Mouse (Mus musculus): ENCODE results near the gene Tor1aip1.
"Not testable (repeated sequence)": the region's sequence is repeated elsewhere in the genome, so short reads cannot be mapped to it uniquely, and the experiment has no call there.

Tor1aip1 gene

GRCm38 (mm10) chr1:156035930-156036737 is at the start of gene Tor1aip1:
Tor1aip1 (minus strand) TSS chr1:156036480.
- peak; percentile 97 to 98 for DNase-seq (ENCODE audit: low spot score in 2 of 2)

GRCm38 (mm10) chr1:156085770-156086169 is 49.5 kb upstream of the Tor1aip1 start:
- peak; percentile 55 to 57 for DNase-seq (ENCODE audit: low spot score in 2 of 2)

GRCm38 (mm10) chr1:156084603-156085002 is 48.3 kb upstream of the Tor1aip1 start:
- DNase-seq (ENCODE audit: low spot score in 2 of 2) = no peak

- no peak for DNase-seq (ENCODE audit: low spot score in 2 of 2)
Measured at GRCm38 (mm10) chr1:156077655-156078054, 41.4 kb upstream of the Tor1aip1 start.

GRCm38 (mm10) chr1:156076474-156076873 is 40.2 kb upstream of the Tor1aip1 start:
- no peak for DNase-seq (ENCODE audit: low spot score in 2 of 2)

GRCm38 (mm10) chr1:156074575-156074974 is 38.3 kb upstream of the Tor1aip1 start:
- no peak for DNase-seq (ENCODE audit: low spot score in 2 of 2)

GRCm38 (mm10) chr1:156073169-156073821 is 37.0 kb upstream of the Tor1aip1 start:
- DNase-seq (ENCODE audit: low spot score in 2 of 2) = no peak

- no peak for DNase-seq (ENCODE audit: low spot score in 2 of 2)
Measured at GRCm38 (mm10) chr1:156070106-156070505, 33.8 kb upstream of the Tor1aip1 start.

GRCm38 (mm10) chr1:156066133-156066532 is 29.9 kb upstream of the Tor1aip1 start:
- no peak for DNase-seq (ENCODE audit: low spot score in 2 of 2)

GRCm38 (mm10) chr1:156062193-156062592 is 25.9 kb upstream of the Tor1aip1 start:
- no peak for DNase-seq (ENCODE audit: low spot score in 2 of 2)

- DNase-seq (ENCODE audit: low spot score in 2 of 2) = no peak
Measured at GRCm38 (mm10) chr1:156058207-156058606, 21.9 kb upstream of the Tor1aip1 start.

GRCm38 (mm10) chr1:156046688-156047087 is 10.4 kb upstream of the Tor1aip1 start:
- no peak for DNase-seq (ENCODE audit: low spot score in 2 of 2)

GRCm38 (mm10) chr1:156044211-156044611 is 7.9 kb upstream of the Tor1aip1 start:
- DNase-seq (ENCODE audit: low spot score in 2 of 2) = no peak

- peak; percentile 48 to 54 for DNase-seq (ENCODE audit: low spot score in 2 of 2)
Measured at GRCm38 (mm10) chr1:156043027-156043426, 6.7 kb upstream of the Tor1aip1 start.

GRCm38 (mm10) chr1:156042481-156042880 is 6.2 kb upstream of the Tor1aip1 start:
- DNase-seq (ENCODE audit: low spot score in 2 of 2) = no peak

- no peak for DNase-seq (ENCODE audit: low spot score in 2 of 2)
Measured at GRCm38 (mm10) chr1:156041451-156042241, 5.4 kb upstream of the Tor1aip1 start.

- peak; percentile 90 to 91 for DNase-seq (ENCODE audit: low spot score in 2 of 2)
Measured at GRCm38 (mm10) chr1:156040731-156041401, 4.6 kb upstream of the Tor1aip1 start.

- not testable (repeated sequence) for DNase-seq (ENCODE audit: low spot score in 2 of 2)
Measured at GRCm38 (mm10) chr1:156039989-156040388, 3.7 kb upstream of the Tor1aip1 start.

GRCm38 (mm10) chr1:156037144-156037583 is 884 bp upstream of the Tor1aip1 start:
- no peak for DNase-seq (ENCODE audit: low spot score in 2 of 2)

GRCm38 (mm10) chr1:156035269-156035929 is 881 bp downstream of the Tor1aip1 start, which contains the start of gene Tor1aip2:
Tor1aip2 (plus strand) TSS chr1:156035403.
- peak; percentile 65 to 80 for DNase-seq (ENCODE audit: low spot score in 2 of 2)

GRCm38 (mm10) chr1:156034661-156035060 is 1.6 kb downstream of the Tor1aip1 start:
- DNase-seq (ENCODE audit: low spot score in 2 of 2) = no peak

Measured in right cerebral cortex, adult 2 months (tissue).